Mouse (Mus musculus) adrenal gland, adult 2 months (tissue): ENCODE results near the gene Nipbl. TPM values are rescaled to one million over a fixed set of nuclear protein-coding genes. Genes with fewer than 3 reads are reported as not detected.
A peak's percentile ranks its signal among the peaks of the same experiment; 100 is the strongest.
"Not testable (repeated sequence)": the region's sequence is repeated elsewhere in the genome, so short reads cannot be mapped to it uniquely, and the experiment has no call there.

ENCODE experiments used
- DNase-seq: peaks from one replicate; pipeline ENCODE4 v3.0.0; 2021
- long read RNA-seq: library from polyadenylated mRNA; stranded (forward); transcript quantifications from one replicate; pipeline ENCODE4 v2.0.0, GENCODE M21; 2021
- polyA plus RNA-seq: library from polyadenylated mRNA; depleted of rRNA; stranded (reverse); fragments of >200 nt; gene quantifications from 2 replicates; pipeline ENCODE4 v1.2.3, GENCODE M21; 2012; rRNA removed
- total RNA-seq, 2 experiments: library from RNA; stranded (reverse); gene quantifications; 2 replicates each; pipeline ENCODE4 v1.2.3; 2021

The Nipbl gene
- total RNA-seq (10 to 100 TPM; 35.8 to 50.4 TPM), polyA plus RNA-seq (1.7 and 1.9 TPM in 2 replicates)
- long read RNA-seq, partial matches to known transcripts, result 3 of 4 reads
- long read RNA-seq, other reads (novel, unspliced or antisense), result 1 of 4 reads

- DNase-seq, result peak; percentile 94
Observed at GRCm38 (mm10) chr15:8443926-8444889, at the start of gene Nipbl. Gene Nipbl (minus strand): TSS chr15:8444463.

GRCm38 (mm10) chr15:8485261-8485660 is 41.0 kb upstream of the Nipbl start:
- DNase-seq, result no peak

- no peak for DNase-seq
Observed at GRCm38 (mm10) chr15:8469006-8469575, 24.8 kb upstream of the Nipbl start.

GRCm38 (mm10) chr15:8463521-8463920 is 19.3 kb upstream of the Nipbl start:
- no peak for DNase-seq

- DNase-seq, result no peak
Observed at GRCm38 (mm10) chr15:8462780-8463179, 18.5 kb upstream of the Nipbl start.

- no peak for DNase-seq
Observed at GRCm38 (mm10) chr15:8460871-8461270, 16.6 kb upstream of the Nipbl start.

GRCm38 (mm10) chr15:8459979-8460378 is 15.7 kb upstream of the Nipbl start:
- no peak for DNase-seq

GRCm38 (mm10) chr15:8456223-8456622 is 12.0 kb upstream of the Nipbl start:
- not testable (repeated sequence) for DNase-seq

GRCm38 (mm10) chr15:8455486-8455885 is 11.2 kb upstream of the Nipbl start:
- DNase-seq, result no peak

GRCm38 (mm10) chr15:8451071-8451470 is 6.8 kb upstream of the Nipbl start:
- DNase-seq, result peak; percentile 38

- no peak for DNase-seq
Observed at GRCm38 (mm10) chr15:8447193-8447767, 3.0 kb upstream of the Nipbl start.

- DNase-seq, result peak; percentile 44
Observed at GRCm38 (mm10) chr15:8446435-8446834, 2.2 kb upstream of the Nipbl start.

- peak; percentile 60 for DNase-seq
Observed at GRCm38 (mm10) chr15:8445951-8446419, 1.7 kb upstream of the Nipbl start.

- peak; percentile 90 for DNase-seq
Observed at GRCm38 (mm10) chr15:8444890-8445597, 781 bp upstream of the Nipbl start.

- DNase-seq, result peak; percentile 83
Observed at GRCm38 (mm10) chr15:8443168-8443925, 916 bp downstream of the Nipbl start.

GRCm38 (mm10) chr15:8442761-8443160 is 1.5 kb downstream of the Nipbl start:
- no peak for DNase-seq

- DNase-seq, result peak; percentile 62
Observed at GRCm38 (mm10) chr15:8442156-8442555, 2.1 kb downstream of the Nipbl start.

GRCm38 (mm10) chr15:8433239-8433947 is 10.9 kb downstream of the Nipbl start:
- no peak for DNase-seq

- no peak for DNase-seq
Observed at GRCm38 (mm10) chr15:8432534-8432933, 11.7 kb downstream of the Nipbl start.

- no peak for DNase-seq
Observed at GRCm38 (mm10) chr15:8429502-8429901, 14.8 kb downstream of the Nipbl start.
